Mouse (Mus musculus): ENCODE data around the gene Atp4a.
"Not testable (repeated sequence)": the region's sequence is repeated elsewhere in the genome, so short reads cannot be mapped to it uniquely, and the experiment has no call there.

Atp4a gene

GRCm38 (mm10) chr7:30729396-30730063, 17.5 kb downstream of the Atp4a start, which contains the start of gene Tmem147:
Tmem147 (minus strand) TSS chr7:30729540.
- DNase-seq (ENCODE audit: low spot score): peak; percentile 96

GRCm38 (mm10) chr7:30730064-30730722, 18.2 kb downstream of the Atp4a start:
- not testable (repeated sequence) for DNase-seq (ENCODE audit: low spot score)

GRCm38 (mm10) chr7:30736211-30736610, 24.2 kb downstream of the Atp4a start:
- no peak for DNase-seq (ENCODE audit: low spot score)

GRCm38 (mm10) chr7:30742570-30742969, 30.6 kb downstream of the Atp4a start:
- DNase-seq (ENCODE audit: low spot score): not testable (repeated sequence)

GRCm38 (mm10) chr7:30743617-30744016, 31.6 kb downstream of the Atp4a start, which contains the start of gene Gapdhs:
Gapdhs (minus strand) TSS chr7:30743681.
- DNase-seq (ENCODE audit: low spot score): not testable (repeated sequence)

- no peak for DNase-seq (ENCODE audit: low spot score)
Measured at GRCm38 (mm10) chr7:30744022-30744598, 32.1 kb downstream of the Atp4a start.

GRCm38 (mm10) chr7:30747525-30748204, 35.7 kb downstream of the Atp4a start:
- DNase-seq (ENCODE audit: low spot score): no peak

GRCm38 (mm10) chr7:30749824-30750606, 38.0 kb downstream of the Atp4a start:
- DNase-seq (ENCODE audit: low spot score): no peak

GRCm38 (mm10) chr7:30751086-30751669, 39.2 kb downstream of the Atp4a start, which contains the start of gene Sbsn:
Sbsn (plus strand) TSS chr7:30751471.
- DNase-seq (ENCODE audit: low spot score): no peak

- no peak for DNase-seq (ENCODE audit: low spot score)
Measured at GRCm38 (mm10) chr7:30757001-30757400, 45.0 kb downstream of the Atp4a start.

- DNase-seq (ENCODE audit: low spot score): no peak
Measured at GRCm38 (mm10) chr7:30758853-30759252, 46.8 kb downstream of the Atp4a start.

- DNase-seq (ENCODE audit: low spot score): no peak
Measured at GRCm38 (mm10) chr7:30761769-30762352, 49.9 kb downstream of the Atp4a start.

- DNase-seq (ENCODE audit: low spot score): no peak
Measured at GRCm38 (mm10) chr7:30763456-30763855, 51.4 kb downstream of the Atp4a start, which contains the start of gene Dmkn. Dmkn (plus strand) TSS chr7:30763756.

GRCm38 (mm10) chr7:30765173-30765572, 53.2 kb downstream of the Atp4a start:
- no peak for DNase-seq (ENCODE audit: low spot score)

GRCm38 (mm10) chr7:30766408-30766807, 54.4 kb downstream of the Atp4a start:
- DNase-seq (ENCODE audit: low spot score): no peak

GRCm38 (mm10) chr7:30769236-30769635, 57.2 kb downstream of the Atp4a start:
- peak; percentile 84 for DNase-seq (ENCODE audit: low spot score)

All from testis, postnatal 14 days (tissue).